Mouse (Mus musculus) testis, adult 2 months (tissue): ENCODE data around the gene C130032M10Rik. TPM values are rescaled to one million over a fixed set of nuclear protein-coding genes. Genes with fewer than 3 reads are reported as not detected.

ENCODE experiments used
- H3K27ac ChIP-seq: fragments of 200-500 bp; 2 replicates; pipeline ENCODE4 v1.5.1; 2012; ENCODE audit warnings: low read depth, low read length; ENCODE audit not compliant: control insufficient read depth, insufficient read depth
- H3K27me3 ChIP-seq: fragments of 200-500 bp; 2 replicates; pipeline ENCODE4 v1.6.1; 2012; ENCODE audit warnings: mild to moderate bottlenecking, low read length, moderate library complexity; ENCODE audit not compliant: control insufficient read depth, insufficient read depth
- H3K36me3 ChIP-seq: fragments of 200-500 bp; 2 replicates; pipeline ENCODE4 v1.6.1; 2012; ENCODE audit warnings: mild to moderate bottlenecking, low read length; ENCODE audit not compliant: control insufficient read depth, insufficient read depth
- H3K4me1 ChIP-seq: fragments of 200-500 bp; 2 replicates; pipeline ENCODE4 v1.6.1; 2012; ENCODE audit warnings: low read length; ENCODE audit not compliant: control insufficient read depth, insufficient read depth
- H3K4me3 ChIP-seq: fragments of 200-500 bp; 2 replicates; pipeline ENCODE4 v1.5.1; 2012; ENCODE audit warnings: low read depth, mild to moderate bottlenecking, low read length, moderate library complexity, mixed read lengths; ENCODE audit not compliant: control insufficient read depth
- CTCF ChIP-seq: fragments of 200-500 bp; IDR thresholded peaks from 2 replicates; pipeline ENCODE4 v1.5.1; 2012; ENCODE audit warnings: low read depth, mild to moderate bottlenecking, inconsistent platforms, low read length, moderate library complexity; ENCODE audit not compliant: control insufficient read depth, insufficient read depth, insufficient replicate concordance
- POLR2A ChIP-seq: fragments of 200-500 bp; IDR thresholded peaks from 2 replicates; pipeline ENCODE4 v1.6.1; 2012; ENCODE audit warnings: low read depth, mild to moderate bottlenecking, inconsistent platforms, low read length, moderate library complexity; ENCODE audit not compliant: control insufficient read depth
- polyA plus RNA-seq: library from polyadenylated mRNA; depleted of rRNA; stranded (reverse); fragments of >200 nt; gene quantifications from 2 replicates; pipeline ENCODE4 v1.2.3, GENCODE M21; 2012

The C130032M10Rik gene
- polyA plus RNA-seq, 1 experiment, result not detected

- H3K27me3 ChIP-seq, result no peaks in the 10 kb centered on the region
- no peak overlapping the region for H3K27ac ChIP-seq
- no peak overlapping the region for H3K4me3 ChIP-seq
- no peaks in the 10 kb centered on the region for H3K36me3 ChIP-seq
- TF ChIP-seq POLR2A, result no peak
- TF ChIP-seq CTCF, result no peak
- H3K4me1 ChIP-seq, result peaks cover 2% of the 10 kb centered on the region; the same call in 1 of the 2 replicates
Observed at GRCm38 (mm10) chr9:114486808-114487207, 28.7 kb upstream of the C130032M10Rik start.

GRCm38 (mm10) chr9:114487481-114488258 is 27.8 kb upstream of the C130032M10Rik start:
- TF ChIP-seq POLR2A (no peak), CTCF (no peak)

DNA sequence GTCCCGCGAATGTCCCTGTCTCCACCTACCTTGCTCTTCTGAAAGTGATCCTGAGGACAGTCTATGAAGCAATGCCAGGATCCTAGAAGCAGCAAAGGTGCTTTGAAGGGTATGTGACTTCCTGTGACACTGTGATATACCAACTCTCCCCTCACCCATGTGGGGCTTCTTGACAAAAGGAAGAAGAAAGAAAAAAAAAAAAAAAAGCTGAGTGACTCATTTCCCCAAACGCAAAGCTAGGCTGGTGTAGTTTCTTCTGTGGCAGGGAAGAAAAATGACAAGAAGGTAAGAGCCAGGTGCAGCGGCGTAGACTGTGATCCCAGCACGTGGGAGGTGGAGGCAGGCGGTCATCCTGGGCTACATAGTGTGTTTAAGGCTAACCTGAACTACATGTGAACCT is 19.0 kb upstream of the C130032M10Rik start:
- TF ChIP-seq POLR2A (no peak), CTCF (no peak)
- Histone ChIP-seq H3K4me3 (no peak overlapping the region), H3K36me3 (no peaks in the 10 kb centered on the region), H3K27me3 (no peaks in the 10 kb centered on the region), H3K4me1 (peaks cover 14% of the 10 kb centered on the region), H3K27ac (no peak overlapping the region)

More at GRCm38 (mm10) chr9:114487481-114488258, 27.8 kb upstream of the C130032M10Rik start:
- Histone ChIP-seq H3K27ac (no peak overlapping the region), H3K4me3 (no peak overlapping the region), H3K4me1 (peaks cover 2% of the 10 kb centered on the region; the same call in 1 of the 2 replicates), H3K36me3 (no peaks in the 10 kb centered on the region), H3K27me3 (no peaks in the 10 kb centered on the region)

- Histone ChIP-seq H3K4me1 (peaks cover 14% of the 10 kb centered on the region), H3K36me3 (no peaks in the 10 kb centered on the region), H3K27ac (no peak overlapping the region), H3K4me3 (peak overlapping the region; percentile 55), H3K27me3 (no peaks in the 10 kb centered on the region)
- TF ChIP-seq CTCF, result peak; percentile 92
- TF ChIP-seq POLR2A, result no peak
Observed at GRCm38 (mm10) chr9:114498218-114498617, 17.3 kb upstream of the C130032M10Rik start.

- H3K27ac ChIP-seq, result peak overlapping the region; percentile 91
- H3K36me3 ChIP-seq, result no peaks in the 10 kb centered on the region
- TF ChIP-seq CTCF (peak; percentile 46; the same call in 1 of the 2 replicates), POLR2A (peak; percentile 68; the same call in 1 of the 2 replicates)
- H3K4me1 ChIP-seq, result peaks cover 14% of the 10 kb centered on the region
- H3K4me3 ChIP-seq, result peak overlapping the region; percentile 92
- no peaks in the 10 kb centered on the region for H3K27me3 ChIP-seq
Observed at GRCm38 (mm10) chr9:114499783-114500515, 15.5 kb upstream of the C130032M10Rik start.

DNA sequence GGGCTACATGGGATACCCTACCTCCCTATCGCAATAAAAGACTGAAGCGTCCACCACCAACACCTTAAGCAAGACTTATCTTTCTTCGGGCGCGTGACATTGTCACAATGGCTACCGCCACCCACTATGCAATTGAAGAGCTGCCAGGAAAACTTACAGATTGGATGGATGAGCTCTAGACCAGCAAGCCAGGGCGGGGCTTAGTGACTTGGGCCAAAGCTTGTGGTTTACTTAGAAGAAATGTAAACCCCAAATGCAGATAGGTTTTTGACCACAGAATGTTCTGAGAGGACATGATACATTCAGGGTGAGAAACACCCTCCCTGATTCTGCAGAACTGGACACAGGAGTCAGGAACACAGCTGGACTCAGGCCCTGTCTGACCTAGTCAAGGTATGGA is 14.4 kb upstream of the C130032M10Rik start:
- no peak for TF ChIP-seq POLR2A
- TF ChIP-seq CTCF, result no peak
- no peak overlapping the region; the same call in 1 of the 2 replicates for H3K27ac ChIP-seq
- H3K36me3 ChIP-seq, result no peaks in the 10 kb centered on the region
- H3K4me3 ChIP-seq, result peak overlapping the region; percentile 92
- H3K27me3 ChIP-seq, result no peaks in the 10 kb centered on the region
- peaks cover 14% of the 10 kb centered on the region for H3K4me1 ChIP-seq

DNA sequence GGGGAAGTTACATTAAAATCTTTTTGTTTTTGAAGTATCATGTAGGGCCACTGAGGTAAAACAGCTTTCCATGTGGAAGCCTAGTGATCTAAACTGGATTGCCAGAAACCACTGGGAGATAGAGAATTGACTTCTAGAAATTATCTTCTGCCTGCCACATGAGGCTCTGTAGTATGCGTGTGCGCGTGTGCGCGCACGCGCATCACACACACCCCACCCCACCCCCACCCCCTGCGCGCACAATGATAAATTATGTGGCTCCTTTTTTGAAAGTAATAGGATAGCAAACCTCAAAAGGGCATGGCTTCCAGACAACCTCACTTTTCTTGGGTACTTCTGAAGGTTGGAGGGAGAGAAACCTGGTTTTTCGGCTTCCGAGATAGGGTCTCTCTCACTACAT is 13.6 kb upstream of the C130032M10Rik start:
- Histone ChIP-seq H3K4me1 (peaks cover 14% of the 10 kb centered on the region), H3K4me3 (no peak overlapping the region), H3K36me3 (no peaks in the 10 kb centered on the region), H3K27me3 (no peaks in the 10 kb centered on the region), H3K27ac (no peak overlapping the region)
- TF ChIP-seq POLR2A (no peak), CTCF (no peak)
